Mouse (Mus musculus) gastrocnemius, adult 8-10 months (tissue): Measurements from ENCODE around the gene Dbn1. TPM values are rescaled to one million over a fixed set of nuclear protein-coding genes. Genes with fewer than 3 reads are reported as not detected.

Source experiments
- DNase-seq, 2 experiments: peaks; one replicate each; pipeline ENCODE4 v3.0.0; 2022; ENCODE audit warnings: low spot score in 2 of 2
- total RNA-seq, 4 experiments: library from RNA; stranded (reverse); gene quantifications; 2 replicates each; pipeline ENCODE4 v1.2.4; 2022

Gene Dbn1
- total RNA-seq, 4 experiments from 2014 or later = 2.9 to 4.0 (median 3.4) TPM

DNA sequence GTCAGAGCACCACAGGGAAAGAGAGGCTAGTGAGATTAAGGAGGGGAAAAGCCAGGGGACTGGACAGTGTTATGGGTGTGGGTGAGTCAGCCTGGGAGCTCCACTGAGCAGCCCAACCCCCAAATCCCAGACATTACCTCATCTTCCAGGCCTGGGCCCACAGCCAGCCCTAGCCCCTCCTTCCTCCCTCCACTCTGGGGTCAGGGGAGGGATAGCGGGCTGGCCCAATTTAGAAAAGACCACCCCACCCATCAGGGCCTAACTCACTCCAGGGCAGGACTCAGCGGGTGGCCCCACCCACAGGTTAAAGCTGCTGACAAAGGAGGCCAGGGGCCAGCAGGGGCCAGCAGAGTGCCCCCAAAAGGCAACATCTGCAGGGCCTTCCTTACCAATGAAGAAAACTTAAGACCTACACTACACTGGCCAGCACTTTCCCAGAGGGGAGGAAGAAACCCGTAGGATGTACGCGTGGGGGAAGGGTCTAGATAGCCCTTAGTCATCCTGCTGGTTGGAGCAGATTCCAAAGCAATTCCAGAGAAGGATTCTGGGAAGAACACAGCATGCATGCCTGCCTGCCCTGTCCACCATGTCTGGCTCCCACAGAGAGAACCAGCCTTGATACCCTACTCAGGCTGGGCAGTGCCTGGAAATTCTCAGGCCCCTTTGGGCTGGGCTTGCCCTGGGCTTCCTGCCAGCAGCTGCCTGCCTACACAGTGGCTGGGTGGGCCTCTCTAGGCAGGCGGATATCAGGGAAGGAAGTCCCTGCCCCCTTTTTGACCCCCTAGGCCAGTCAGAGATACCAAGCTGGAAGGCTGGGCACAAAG is 23.0 kb upstream of the Dbn1 start:
- DNase-seq = peak; percentile 78 to 81

GRCm38 (mm10) chr13:55510332-55510667 is 22.4 kb upstream of the Dbn1 start:
- no peak for DNase-seq

GRCm38 (mm10) chr13:55508531-55508930 is 20.6 kb upstream of the Dbn1 start:
- DNase-seq = no peak

GRCm38 (mm10) chr13:55507877-55508276 is 20.0 kb upstream of the Dbn1 start:
- DNase-seq = no peak

- peak; percentile 55 to 79 for DNase-seq
These were observed 18.8 kb upstream of the Dbn1 start for GRCm38 (mm10) chr13:55506697-55507096.

- no peak for DNase-seq
These were observed 17.9 kb upstream of the Dbn1 start for GRCm38 (mm10) chr13:55505810-55506209.

- no peak for DNase-seq
These were observed 16.5 kb upstream of the Dbn1 start for GRCm38 (mm10) chr13:55504390-55504789.

- DNase-seq = no peak
These were observed 14.5 kb upstream of the Dbn1 start for GRCm38 (mm10) chr13:55502405-55502804.

DNA sequence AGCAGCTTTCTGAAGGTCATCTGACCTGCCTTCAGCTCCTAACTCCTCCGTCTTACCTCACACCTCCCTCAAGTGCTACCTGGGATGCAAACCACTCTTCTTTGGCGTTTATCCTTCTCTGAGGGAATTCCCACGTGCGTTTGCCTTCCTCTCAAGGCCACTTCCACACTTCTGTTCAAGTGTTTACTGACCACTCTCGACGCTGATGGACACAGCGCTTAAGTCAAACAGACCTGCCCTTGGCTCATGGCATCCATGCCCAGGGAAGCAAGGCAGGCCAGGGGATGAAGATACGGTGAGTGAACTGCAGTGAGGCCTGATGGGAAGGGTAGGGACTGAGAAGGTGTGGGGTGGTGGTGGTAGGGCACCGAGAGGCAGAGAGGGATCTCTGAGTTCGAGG is 12.7 kb upstream of the Dbn1 start:
- DNase-seq = no peak

- no peak for DNase-seq
These were observed 11.0 kb upstream of the Dbn1 start for GRCm38 (mm10) chr13:55498906-55499305.

DNA sequence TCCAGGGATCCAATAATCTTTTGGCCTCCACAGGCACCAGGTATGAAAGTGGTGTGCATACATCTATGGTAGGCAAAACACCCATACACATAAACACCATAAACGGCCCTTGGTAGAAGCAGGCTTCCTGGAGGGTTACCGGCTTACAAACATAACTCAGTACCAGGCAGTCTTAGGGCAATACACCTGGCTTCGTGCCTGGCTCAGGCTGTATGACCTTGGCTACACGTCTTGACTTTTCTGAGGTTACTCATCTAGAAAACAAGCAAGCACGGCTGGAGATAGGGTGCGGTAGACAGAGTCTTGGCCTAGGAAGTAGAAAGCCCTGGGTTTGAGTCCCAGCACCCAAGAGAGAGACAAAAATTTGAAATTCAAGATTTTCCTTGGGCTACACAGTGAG is 8.8 kb upstream of the Dbn1 start:
- DNase-seq = peak in 1 of 2 experiments; percentile 47

DNA sequence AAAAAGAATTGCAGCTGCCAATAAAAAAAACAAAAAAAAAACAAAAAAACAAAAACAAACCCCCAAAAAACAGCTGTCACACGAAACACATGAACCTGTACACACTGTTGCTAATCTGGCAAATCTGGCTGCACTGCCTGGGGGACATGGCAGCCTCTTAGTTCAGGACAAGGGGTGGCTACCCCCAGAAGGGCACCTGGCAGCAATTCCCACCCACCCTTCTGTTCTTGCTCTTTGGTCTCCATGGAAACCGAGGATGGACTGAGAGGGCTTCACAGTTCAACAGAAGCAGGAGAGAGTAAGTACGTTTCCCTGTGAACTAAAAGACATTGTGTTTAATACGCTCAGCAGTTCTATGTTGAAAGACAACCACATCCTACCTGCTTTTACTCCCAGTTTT is 7.8 kb upstream of the Dbn1 start:
- no peak for DNase-seq

DNA sequence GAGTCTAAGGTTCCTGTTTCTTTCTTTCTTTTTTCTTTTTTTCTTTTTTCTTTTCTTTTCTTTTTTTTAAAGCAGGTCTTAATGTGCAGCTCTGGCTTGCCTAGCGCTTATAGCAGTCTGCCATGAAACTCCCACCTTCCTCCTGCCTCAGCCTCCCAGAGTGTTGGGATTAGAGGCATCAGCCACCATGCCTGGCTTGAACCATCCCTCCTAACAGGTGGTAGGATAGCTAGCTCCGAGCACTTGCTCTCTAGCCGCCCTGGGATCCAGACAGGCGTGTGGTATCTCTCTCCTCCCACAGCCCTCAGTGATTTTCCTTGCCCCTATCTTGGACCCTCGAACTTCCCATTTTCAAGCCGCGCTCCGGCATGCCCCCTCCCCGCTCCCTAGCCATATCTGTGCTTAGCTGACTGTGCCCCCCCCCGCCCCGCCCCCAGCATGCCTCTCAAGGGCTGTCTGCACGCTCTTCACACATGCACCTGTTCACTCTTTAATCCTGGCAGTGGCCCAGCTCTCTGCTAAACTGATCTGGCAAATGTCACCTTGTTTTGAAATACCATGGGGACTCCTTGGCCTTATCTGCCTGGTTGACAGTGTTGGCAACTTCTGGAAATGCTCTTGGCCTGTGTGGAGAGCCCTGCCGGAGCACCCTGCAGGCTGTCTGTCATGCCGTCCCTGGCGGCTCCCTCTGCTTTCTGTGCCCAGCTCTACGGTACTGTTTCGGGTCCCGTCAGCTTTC is 7.1 kb upstream of the Dbn1 start:
- DNase-seq = peak in 1 of 2 experiments; percentile 75

DNA sequence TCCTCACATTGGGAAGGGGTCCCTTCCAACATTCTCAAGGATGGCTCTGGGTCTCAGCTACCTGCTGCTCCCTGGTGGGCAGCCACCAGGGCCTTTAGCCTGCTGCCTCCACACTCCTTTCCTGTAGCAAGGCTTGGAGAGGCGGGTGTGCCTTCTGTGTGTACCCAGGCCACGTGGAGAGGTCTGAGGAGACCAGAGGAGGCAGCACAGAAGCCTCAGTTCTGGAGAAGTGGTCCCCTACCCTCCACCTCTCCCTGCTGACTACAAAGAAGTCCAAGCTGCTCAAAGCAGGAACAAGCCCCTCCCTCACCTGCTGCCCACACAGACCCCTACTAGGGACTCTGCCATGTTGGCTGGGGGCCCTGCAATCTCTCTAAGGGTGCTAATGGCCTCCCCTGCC is 6.3 kb upstream of the Dbn1 start:
- no peak for DNase-seq

DNA sequence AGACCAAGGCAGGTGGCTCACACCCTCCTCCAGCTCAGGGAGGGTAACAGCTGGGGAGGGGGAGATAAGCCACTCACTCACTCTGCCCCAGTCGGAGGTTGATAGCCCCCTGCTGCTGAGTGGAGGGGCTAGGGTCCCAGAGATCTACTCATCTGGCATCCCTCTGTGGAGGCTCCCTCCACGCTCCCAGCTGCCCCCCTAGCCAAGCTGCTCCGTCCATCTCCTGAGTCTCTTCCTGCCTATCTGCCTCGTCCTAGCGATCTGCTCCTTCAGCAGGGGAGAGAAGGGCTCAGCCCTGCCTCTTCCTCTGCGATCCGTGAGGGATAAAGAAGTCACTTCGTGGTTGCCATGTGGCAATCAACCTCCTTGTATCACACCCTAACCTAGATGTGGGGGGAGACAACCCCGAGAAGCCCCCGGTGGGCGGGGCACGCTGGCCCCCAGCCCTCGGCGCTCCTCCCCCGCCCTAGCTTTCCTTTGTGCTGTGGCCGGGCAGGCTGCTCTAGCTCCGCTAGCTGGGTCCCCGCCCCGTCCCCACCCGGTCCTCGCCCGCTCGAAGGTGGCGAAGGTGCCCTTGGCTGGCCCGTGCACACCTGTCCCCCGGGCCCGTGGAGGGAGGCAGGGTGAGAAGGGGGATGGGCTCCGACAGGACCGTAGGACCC is 864 bp downstream of the Dbn1 start:
- DNase-seq = no peak

GRCm38 (mm10) chr13:55486029-55486794 is 1.7 kb downstream of the Dbn1 start:
- DNase-seq = no peak

- no peak for DNase-seq
These were observed 3.3 kb downstream of the Dbn1 start for GRCm38 (mm10) chr13:55484520-55485088.

- DNase-seq = no peak
These were observed 4.3 kb downstream of the Dbn1 start for GRCm38 (mm10) chr13:55483593-55483992.

- no peak for DNase-seq
These were observed 4.8 kb downstream of the Dbn1 start for GRCm38 (mm10) chr13:55483071-55483470.

DNA sequence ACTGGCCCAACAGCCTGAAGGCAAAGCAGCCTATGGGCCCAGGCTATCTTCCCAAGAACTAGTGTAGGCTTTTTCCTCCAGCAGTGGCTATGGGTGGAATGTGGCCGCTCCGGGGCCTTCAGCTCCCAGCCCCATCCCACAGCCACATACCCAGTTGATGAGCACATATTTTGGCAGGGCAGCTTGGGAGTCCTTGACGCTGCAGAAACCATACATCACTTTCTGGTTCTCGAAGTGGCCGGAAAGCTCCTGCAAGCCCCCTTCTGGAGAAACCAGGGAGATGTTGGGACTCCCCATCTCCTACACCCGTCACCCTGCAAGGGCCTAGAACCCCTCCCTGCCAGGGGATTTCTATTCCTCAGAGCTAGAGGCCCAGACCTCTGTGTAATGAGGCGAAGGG is 5.4 kb downstream of the Dbn1 start:
- no peak for DNase-seq

GRCm38 (mm10) chr13:55479929-55480328 is 8.0 kb downstream of the Dbn1 start:
- DNase-seq = no peak
